Mouse (Mus musculus) CD4-positive, CD25-positive, alpha-beta regulatory T cell, adult 2 months (primary cell): Measurements from ENCODE around the gene 4930444G20Rik.
"Not testable (repeated sequence)": the region's sequence is repeated elsewhere in the genome, so short reads cannot be mapped to it uniquely, and the experiment has no call there.

ENCODE experiments used
- DNase-seq: peaks from one replicate; pipeline ENCODE4 v3.0.0-alpha.2; 2012; ENCODE audit warnings: low read depth, low spot score

4930444G20Rik gene

GRCm38 (mm10) chr10:22067979-22068378, at the start of gene 4930444G20Rik:
Gene 4930444G20Rik (minus strand): TSS chr10:22068079.
- not testable (repeated sequence) for DNase-seq

GRCm38 (mm10) chr10:22074531-22074930, 6.7 kb upstream of the 4930444G20Rik start:
- no peak for DNase-seq

GRCm38 (mm10) chr10:22072739-22073138, 4.9 kb upstream of the 4930444G20Rik start:
- peak; percentile 26 for DNase-seq

GRCm38 (mm10) chr10:22070576-22070975, 2.7 kb upstream of the 4930444G20Rik start:
- no peak for DNase-seq

- DNase-seq, result no peak
These were observed 2.3 kb upstream of the 4930444G20Rik start for GRCm38 (mm10) chr10:22070168-22070567.

- no peak for DNase-seq
These were observed 8.5 kb downstream of the 4930444G20Rik start for GRCm38 (mm10) chr10:22059415-22059814.

- DNase-seq, result no peak
These were observed 8.9 kb downstream of the 4930444G20Rik start for GRCm38 (mm10) chr10:22059026-22059325.

- peak; percentile 93 for DNase-seq
These were observed 9.5 kb downstream of the 4930444G20Rik start for GRCm38 (mm10) chr10:22058218-22059025.

GRCm38 (mm10) chr10:22055308-22055707, 12.6 kb downstream of the 4930444G20Rik start:
- DNase-seq, result no peak

- peak; percentile 55 for DNase-seq
These were observed 31.6 kb downstream of the 4930444G20Rik start for GRCm38 (mm10) chr10:22036256-22036655.

GRCm38 (mm10) chr10:22034303-22034702, 33.6 kb downstream of the 4930444G20Rik start:
- DNase-seq, result peak; percentile 56

DNA sequence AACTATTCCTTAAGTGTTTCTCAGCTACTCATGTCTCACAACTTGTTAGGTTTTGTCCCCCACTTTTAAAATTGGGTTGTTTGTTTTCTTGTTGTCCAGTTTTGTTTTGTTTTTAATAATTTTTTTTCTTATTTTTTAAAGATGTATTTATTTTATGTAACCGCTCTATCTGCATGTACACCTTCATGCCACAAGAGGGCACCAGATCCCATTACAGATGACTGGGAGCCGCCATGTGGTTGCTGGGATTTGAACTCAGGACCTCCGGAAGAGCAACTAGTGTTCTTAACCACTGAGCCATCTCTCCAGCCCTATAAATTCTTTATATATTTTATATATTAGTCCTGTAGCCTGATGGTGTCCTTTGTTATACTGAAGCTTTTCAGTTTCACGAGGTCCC, 49.3 kb downstream of the 4930444G20Rik start:
- DNase-seq, result peak; percentile 37

DNA sequence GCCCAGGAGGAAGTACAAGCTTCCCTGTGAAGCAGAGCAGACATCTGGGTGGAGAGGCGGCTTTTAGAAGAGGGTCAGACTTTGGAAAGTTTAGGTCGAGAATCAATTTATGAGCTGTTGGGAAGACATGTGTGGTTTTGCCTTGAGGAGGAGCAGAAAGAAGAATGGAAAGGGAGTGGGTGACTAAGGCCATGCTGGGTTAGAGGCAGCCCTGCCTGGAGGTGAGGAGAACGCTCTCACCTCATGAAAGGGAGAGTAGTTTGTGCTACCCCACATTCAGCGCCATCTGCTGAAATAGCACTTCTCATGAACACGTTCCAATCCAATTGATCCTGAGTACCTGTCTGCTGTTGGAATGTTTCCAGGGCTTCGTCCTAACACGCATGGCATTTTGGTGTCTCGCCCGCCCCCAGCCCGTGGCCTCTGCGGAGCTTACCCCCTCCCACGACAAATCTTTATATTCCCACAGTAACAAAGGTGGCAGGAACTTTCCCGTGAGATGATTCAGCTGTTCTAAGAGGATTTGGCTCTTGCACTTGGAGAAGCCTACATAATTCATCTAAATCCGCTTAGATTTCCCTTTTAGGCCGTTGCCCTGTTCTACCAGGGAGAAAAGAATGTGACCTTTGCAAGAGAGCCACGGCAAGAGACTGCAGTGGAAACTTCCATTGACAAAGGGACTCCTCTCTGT, 50.3 kb downstream of the 4930444G20Rik start:
- no peak for DNase-seq
